Mouse (Mus musculus) right cerebral cortex, adult 2 months (tissue): Measurements from ENCODE around the gene Cacul1.
"Not testable (repeated sequence)": the region's sequence is repeated elsewhere in the genome, so short reads cannot be mapped to it uniquely, and the experiment has no call there.

Experiments
- DNase-seq, 2 experiments: peaks; one replicate each; pipeline ENCODE4 v3.0.0; 2021 to 2022; ENCODE audit warnings: low spot score in 2 of 2

Gene Cacul1

GRCm38 (mm10) chr19:60580582-60581339 lies at the start of gene Cacul1:
Cacul1 (minus strand) TSS chr19:60581025.
- DNase-seq: peak; percentile 94 to 96

GRCm38 (mm10) chr19:60619420-60619819 lies 38.6 kb upstream of the Cacul1 start:
- no peak for DNase-seq

- no peak for DNase-seq
These were observed 36.2 kb upstream of the Cacul1 start for GRCm38 (mm10) chr19:60617007-60617406.

- DNase-seq: no peak
These were observed 34.8 kb upstream of the Cacul1 start for GRCm38 (mm10) chr19:60615470-60616200.

- DNase-seq: no peak
These were observed 30.8 kb upstream of the Cacul1 start for GRCm38 (mm10) chr19:60611525-60612215.

GRCm38 (mm10) chr19:60608766-60609165 lies 27.9 kb upstream of the Cacul1 start:
- no peak for DNase-seq

- DNase-seq: no peak
These were observed 22.8 kb upstream of the Cacul1 start for GRCm38 (mm10) chr19:60603586-60603985.

- DNase-seq: not testable (repeated sequence)
These were observed 21.2 kb upstream of the Cacul1 start for GRCm38 (mm10) chr19:60602066-60602465.

- no peak for DNase-seq
These were observed 17.3 kb upstream of the Cacul1 start for GRCm38 (mm10) chr19:60598025-60598697.

- no peak for DNase-seq
These were observed 8.8 kb upstream of the Cacul1 start for GRCm38 (mm10) chr19:60589646-60590045.

- no peak for DNase-seq
These were observed 5.8 kb upstream of the Cacul1 start for GRCm38 (mm10) chr19:60586652-60587051.

- no peak for DNase-seq
These were observed 2.4 kb upstream of the Cacul1 start for GRCm38 (mm10) chr19:60583201-60583600.

- DNase-seq: no peak
These were observed 809 bp upstream of the Cacul1 start for GRCm38 (mm10) chr19:60581377-60582290.

GRCm38 (mm10) chr19:60579771-60580581 lies 849 bp downstream of the Cacul1 start:
- DNase-seq: peak; percentile 31 to 45

GRCm38 (mm10) chr19:60576741-60577140 lies 4.1 kb downstream of the Cacul1 start:
- DNase-seq: no peak

- no peak for DNase-seq
These were observed 20.3 kb downstream of the Cacul1 start for GRCm38 (mm10) chr19:60560497-60560896.

- DNase-seq: no peak
These were observed 25.9 kb downstream of the Cacul1 start for GRCm38 (mm10) chr19:60554866-60555438.

GRCm38 (mm10) chr19:60553501-60553900 lies 27.3 kb downstream of the Cacul1 start:
- peak; percentile 79 to 81 for DNase-seq

GRCm38 (mm10) chr19:60543302-60543701 lies 37.5 kb downstream of the Cacul1 start:
- DNase-seq: no peak

- DNase-seq: no peak
These were observed 48.9 kb downstream of the Cacul1 start for GRCm38 (mm10) chr19:60531897-60532296.
